Mouse (Mus musculus) adrenal gland, adult (tissue): ENCODE data around the gene Olfr1138.

Experiments used
- DNase-seq, 2 experiments: peaks; one replicate each; pipeline ENCODE4 v3.0.0; 2022 to 2023; ENCODE audit warnings: low spot score in 1 of 2; ENCODE audit not compliant: inconsistent age in 2 of 2

Gene Olfr1138

GRCm38 (mm10) chr2:87739878-87740277, at the start of gene Olfr1138:
Gene Olfr1138 (minus strand): TSS chr2:87739978.
- no peak for DNase-seq

- DNase-seq = no peak
Observed at GRCm38 (mm10) chr2:87779183-87779582, 39.4 kb upstream of the Olfr1138 start, which contains the start of gene Olfr152. Gene Olfr152 (plus strand): TSS chr2:87779483.

GRCm38 (mm10) chr2:87776143-87776542, 36.4 kb upstream of the Olfr1138 start:
- DNase-seq = no peak

GRCm38 (mm10) chr2:87753891-87754290, 14.1 kb upstream of the Olfr1138 start, which contains the start of gene Olfr1141:
Gene Olfr1141 (minus strand): TSS chr2:87753991.
- no peak for DNase-seq

GRCm38 (mm10) chr2:87743452-87743851, 3.7 kb upstream of the Olfr1138 start, which contains the start of gene Olfr1140:
Gene Olfr1140 (plus strand): TSS chr2:87743752.
- DNase-seq = no peak

GRCm38 (mm10) chr2:87713079-87713478, 26.7 kb downstream of the Olfr1138 start, which contains the start of gene Olfr1137:
Gene Olfr1137 (minus strand): TSS chr2:87713179.
- DNase-seq = no peak

GRCm38 (mm10) chr2:87693847-87694246, 45.9 kb downstream of the Olfr1138 start, which contains the start of gene Olfr1136:
Gene Olfr1136 (minus strand): TSS chr2:87693947.
- DNase-seq = no peak
